Mouse (Mus musculus) kidney, postnatal 4 days (tissue): ENCODE results near the gene Cers6.

ENCODE experiments used
- DNase-seq, 2 experiments: peaks; one replicate each; pipeline ENCODE4 v3.0.0; 2021; ENCODE audit warnings: mixed read lengths in 2 of 2

Cers6 gene

GRCm38 (mm10) chr2:68860904-68861685, at the start of gene Cers6:
Gene Cers6 (plus strand): TSS chr2:68861441.
- DNase-seq = peak; percentile 98 to 99

GRCm38 (mm10) chr2:68814409-68814808, 46.8 kb upstream of the Cers6 start:
- no peak for DNase-seq

GRCm38 (mm10) chr2:68819040-68819439, 42.2 kb upstream of the Cers6 start:
- no peak for DNase-seq

- no peak for DNase-seq
Observed at GRCm38 (mm10) chr2:68822152-68822887, 38.9 kb upstream of the Cers6 start.

- DNase-seq = no peak
Observed at GRCm38 (mm10) chr2:68825326-68826020, 35.8 kb upstream of the Cers6 start.

GRCm38 (mm10) chr2:68843330-68843729, 17.9 kb upstream of the Cers6 start:
- DNase-seq = no peak

GRCm38 (mm10) chr2:68844530-68844929, 16.7 kb upstream of the Cers6 start:
- DNase-seq = no peak

GRCm38 (mm10) chr2:68845002-68845740, 16.1 kb upstream of the Cers6 start:
- peak; percentile 15 to 54 for DNase-seq

GRCm38 (mm10) chr2:68860391-68860790, 850 bp upstream of the Cers6 start:
- DNase-seq = no peak

- DNase-seq = peak; percentile 72 to 80
Observed at GRCm38 (mm10) chr2:68861721-68862463, 651 bp downstream of the Cers6 start.

- no peak for DNase-seq
Observed at GRCm38 (mm10) chr2:68862464-68863266, 1.4 kb downstream of the Cers6 start.

GRCm38 (mm10) chr2:68863561-68863960, 2.3 kb downstream of the Cers6 start:
- DNase-seq = no peak

GRCm38 (mm10) chr2:68864366-68864765, 3.1 kb downstream of the Cers6 start:
- no peak for DNase-seq

GRCm38 (mm10) chr2:68867148-68867547, 5.9 kb downstream of the Cers6 start:
- no peak for DNase-seq

GRCm38 (mm10) chr2:68870999-68871780, 9.9 kb downstream of the Cers6 start:
- DNase-seq = peak in 1 of 2 experiments; percentile 21

- DNase-seq = no peak
Observed at GRCm38 (mm10) chr2:68873086-68873485, 11.8 kb downstream of the Cers6 start.

GRCm38 (mm10) chr2:68873653-68874441, 12.6 kb downstream of the Cers6 start:
- peak; percentile 36 to 50 for DNase-seq

GRCm38 (mm10) chr2:68874575-68874974, 13.3 kb downstream of the Cers6 start:
- DNase-seq = no peak

- no peak for DNase-seq
Observed at GRCm38 (mm10) chr2:68879071-68879651, 17.9 kb downstream of the Cers6 start.
